Mouse (Mus musculus): ENCODE measurements around the gene Gm11084. TPM values are rescaled to one million over a fixed set of nuclear protein-coding genes. Genes with fewer than 3 reads are reported as not detected.

The Gm11084 gene
- total RNA-seq (2023; ENCODE audit: inconsistent age), result not detected in 4 replicates

DNA sequence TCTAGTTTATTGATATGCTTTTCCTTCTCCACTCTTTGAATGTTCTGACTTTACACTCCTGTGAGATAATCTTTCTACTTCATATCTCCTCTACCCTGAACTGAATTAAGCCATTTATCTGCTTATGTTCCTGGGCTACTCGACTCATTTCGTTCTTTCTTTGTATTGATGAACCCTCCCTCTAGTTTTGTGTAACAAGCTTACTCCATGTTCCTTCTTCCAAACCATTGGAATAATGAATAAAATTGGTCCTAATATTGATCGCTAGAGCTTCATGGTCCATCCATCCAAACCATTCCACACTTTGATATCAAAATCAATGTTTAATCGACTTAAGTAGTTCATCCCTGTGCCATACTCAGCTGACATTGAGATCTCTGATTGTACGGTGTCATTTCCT is at the start of gene Gm11084:
TSS of gene Gm11084 (minus strand) at position 101 of the 400 bp plus-strand sequence.

GRCm38 (mm10) chr2:72980337-72981074 is 6.0 kb downstream of the Gm11084 start, which contains the start of gene Sp3:
Gene Sp3 (minus strand): TSS chr2:72980446.

Other genes starting within 250 kb of the Gm11084 start
- gene Sp3, start 6.3 kb downstream of the Gm11084 start, total RNA-seq (2023; ENCODE audit: inconsistent age), result 125 to 149 TPM (median 137 TPM) in 4 replicates
- gene Ola1, start 232.2 kb upstream of the Gm11084 start, total RNA-seq (2023; ENCODE audit: inconsistent age), result 31.5 to 38.9 TPM (median 36.3 TPM) in 4 replicates